Mouse (Mus musculus) embryonic fibroblast, embryonic 13.5 days (primary cell): ENCODE data around the gene Pglyrp3. TPM values are rescaled to one million over a fixed set of nuclear protein-coding genes. Genes with fewer than 3 reads are reported as not detected.
"Not testable (repeated sequence)": the region's sequence is repeated elsewhere in the genome, so short reads cannot be mapped to it uniquely, and the experiment has no call there.

Experiments
- H3K27ac ChIP-seq: 2 replicates; pipeline ENCODE4 v1.5.1; 2012; ENCODE audit warnings: low read length, control low read depth, inconsistent platforms; ENCODE audit not compliant: insufficient read depth
- H3K4me1 ChIP-seq: 2 replicates; pipeline ENCODE4 v1.6.1; 2011; ENCODE audit warnings: low read length; ENCODE audit not compliant: control insufficient read depth, insufficient read depth
- H3K4me3 ChIP-seq: 2 replicates; pipeline ENCODE4 v1.5.1; 2011; ENCODE audit warnings: mild to moderate bottlenecking, control low read depth, low read length; ENCODE audit not compliant: insufficient read depth
- CTCF ChIP-seq: IDR thresholded peaks from 2 replicates; pipeline ENCODE4 v1.5.1; 2011; ENCODE audit warnings: mild to moderate bottlenecking, control low read depth, low read length, moderate library complexity, borderline replicate concordance; ENCODE audit not compliant: insufficient read depth
- POLR2A ChIP-seq: IDR thresholded peaks from 2 replicates; pipeline ENCODE4 v1.6.1; 2011; ENCODE audit warnings: low read depth, mild to moderate bottlenecking, control low read depth, low read length, moderate library complexity
- polyA plus RNA-seq: library from polyadenylated mRNA; stranded (reverse); fragments of >200 nt; gene quantifications from 2 replicates; pipeline ENCODE4 v1.2.4, GENCODE M21; 2011; ENCODE audit warnings: low read depth; ENCODE audit not compliant: missing spikeins, insufficient read length

The Pglyrp3 gene
- polyA plus RNA-seq, result not detected in 2 replicates

GRCm38 (mm10) chr3:92014283-92014682 lies at the start of gene Pglyrp3:
Gene Pglyrp3 (plus strand): TSS chr3:92014583.
- Histone ChIP-seq H3K4me3 (no peak within 1 kb of the TSS), H3K4me1 (no peaks in the 10 kb centered on the region), H3K27ac (no peak within 1 kb of the TSS)
- TF ChIP-seq POLR2A, result no peak
- TF ChIP-seq CTCF, result no peak

- Histone ChIP-seq H3K27ac (no peak overlapping the region), H3K4me3 (no peak overlapping the region), H3K4me1 (no peaks in the 10 kb centered on the region)
- no peak for TF ChIP-seq CTCF
Measured at GRCm38 (mm10) chr3:92011001-92011400, 3.4 kb upstream of the Pglyrp3 start.

- not testable (repeated sequence) for H3K4me1 ChIP-seq, H3K4me3 ChIP-seq, H3K27ac ChIP-seq
Measured at GRCm38 (mm10) chr3:92024541-92024940, 10.2 kb downstream of the Pglyrp3 start.

DNA sequence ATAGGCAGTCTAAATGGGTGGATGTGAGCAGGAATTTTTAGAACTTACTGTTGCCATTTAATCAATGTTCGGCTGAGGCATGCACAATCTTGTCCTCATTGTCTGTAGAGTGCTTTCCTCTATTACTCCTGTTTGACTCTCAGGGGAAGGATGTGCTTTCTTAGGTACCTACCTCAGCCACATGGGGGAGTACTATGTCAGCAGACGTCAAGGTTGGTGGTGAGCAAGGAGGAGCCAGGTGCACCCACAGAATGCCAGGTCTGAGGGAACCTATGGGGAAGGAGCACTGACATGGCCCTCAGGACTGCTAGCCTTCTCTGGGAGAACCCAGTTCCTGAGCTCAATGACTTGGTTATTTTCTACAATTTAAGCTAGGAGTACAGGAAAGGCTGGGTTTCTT lies 18.8 kb downstream of the Pglyrp3 start:
- Histone ChIP-seq H3K4me3 (no peak overlapping the region), H3K4me1 (no peaks in the 10 kb centered on the region), H3K27ac (no peak overlapping the region)
- TF ChIP-seq CTCF (no peak), POLR2A (no peak)

DNA sequence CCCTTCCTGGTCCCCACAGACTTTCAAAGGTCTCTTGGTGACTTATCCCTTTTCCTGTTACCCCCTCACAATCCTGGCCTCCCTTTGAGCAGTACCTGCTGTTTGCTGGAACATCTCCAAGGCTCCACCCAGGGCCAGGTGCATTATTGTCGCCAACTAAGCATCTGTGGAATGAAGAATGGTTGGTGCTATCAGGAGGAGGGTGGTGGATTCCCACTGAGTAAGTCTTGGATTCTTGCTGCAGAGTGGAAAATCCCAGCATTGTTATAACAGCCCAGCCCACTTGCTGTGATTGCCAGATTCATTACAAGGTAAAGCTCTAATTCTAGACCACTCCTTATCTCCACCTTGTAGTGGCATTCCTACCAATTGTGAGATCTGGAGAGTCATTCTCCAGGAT lies 19.5 kb downstream of the Pglyrp3 start:
- TF ChIP-seq POLR2A (no peak), CTCF (no peak)
- H3K4me3 ChIP-seq, result no peak overlapping the region
- H3K27ac ChIP-seq, result no peak overlapping the region
- H3K4me1 ChIP-seq, result no peaks in the 10 kb centered on the region

DNA sequence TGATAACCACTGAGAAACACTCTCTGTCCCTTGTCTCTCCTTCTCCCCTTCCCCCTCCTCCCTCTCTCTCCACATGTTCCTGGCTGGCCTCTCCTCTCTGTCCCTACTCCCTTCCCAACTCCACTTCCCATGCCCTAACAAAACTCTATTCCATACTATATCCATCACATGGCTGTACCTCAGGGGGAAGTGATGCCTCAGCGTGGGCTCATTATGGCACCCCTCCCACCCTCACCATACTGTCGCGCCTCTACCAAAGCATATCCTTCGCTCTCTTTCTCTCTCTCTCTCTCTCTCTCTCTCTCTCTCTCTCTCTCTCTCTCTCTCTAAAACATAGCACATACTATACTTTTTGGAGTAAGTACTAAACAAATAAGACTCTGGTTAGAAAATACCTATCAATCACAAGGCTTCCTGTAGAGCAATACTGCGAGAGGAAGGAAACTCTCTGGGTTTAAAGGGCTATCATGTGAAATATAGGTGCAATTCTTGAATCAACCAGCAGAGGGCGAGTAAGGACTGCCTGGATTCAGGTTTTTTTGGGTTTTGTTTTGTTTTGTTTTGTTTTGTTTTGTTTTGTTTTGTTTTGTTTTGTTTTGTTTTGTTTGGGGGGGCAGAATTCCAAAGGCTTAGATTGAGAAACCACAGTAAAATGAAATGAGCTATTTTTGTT lies 36.1 kb downstream of the Pglyrp3 start:
- no peak overlapping the region for H3K27ac ChIP-seq
- TF ChIP-seq POLR2A, result no peak
- TF ChIP-seq CTCF, result no peak

DNA sequence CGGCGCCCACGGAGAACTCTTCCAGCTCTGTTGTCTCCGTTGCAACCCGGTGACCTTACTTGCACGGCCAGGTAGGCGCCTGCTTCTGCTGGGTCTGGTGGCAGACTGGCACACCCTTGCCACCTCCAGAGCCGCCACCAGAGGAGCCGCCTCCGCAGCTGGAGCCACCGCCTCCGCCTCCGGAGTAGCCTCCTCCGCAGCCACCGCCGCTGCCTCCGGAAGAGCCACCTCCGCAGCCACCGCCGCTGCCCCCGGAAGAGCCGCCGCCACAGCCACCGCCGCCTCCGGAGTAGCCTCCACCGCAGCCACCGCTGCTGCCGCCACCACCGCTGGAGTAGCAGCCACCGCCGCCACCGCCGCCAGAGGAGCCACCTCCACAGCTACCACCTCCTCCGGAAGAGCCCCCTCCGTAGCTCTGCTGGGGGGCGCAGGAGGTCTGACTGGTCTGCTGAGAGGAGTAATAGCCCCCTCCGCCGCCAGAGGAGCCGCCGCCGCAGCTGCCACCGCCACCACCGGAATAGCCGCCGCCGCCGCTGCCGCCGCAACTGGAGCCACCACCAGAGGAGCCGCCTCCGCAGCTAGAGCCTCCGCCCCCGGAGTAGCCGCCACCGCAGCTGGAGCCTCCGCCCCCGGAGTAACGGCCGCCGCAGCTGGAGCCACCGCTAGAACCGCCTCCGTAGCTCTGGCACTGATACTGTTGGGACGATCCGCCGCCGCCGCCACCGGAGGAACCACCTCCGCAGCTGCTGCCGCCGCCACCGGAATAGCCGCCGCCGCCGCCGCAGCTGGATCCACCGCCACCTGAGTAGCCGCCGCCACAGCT lies 66.3 kb downstream of the Pglyrp3 start:
- TF ChIP-seq POLR2A (no peak), CTCF (no peak)
- Histone ChIP-seq H3K4me1 (no peaks in the 10 kb centered on the region; the same call in 1 of the 2 replicates), H3K27ac (no peak overlapping the region), H3K4me3 (peak overlapping the region; percentile 54)

More for the DNA sequence above, 36.1 kb downstream of the Pglyrp3 start:
- Histone ChIP-seq H3K4me3 (no peak overlapping the region), H3K4me1 (no peaks in the 10 kb centered on the region)

Other genes starting within 250 kb of the Pglyrp3 start
- gene Lor, start 68.6 kb downstream of the Pglyrp3 start, polyA plus RNA-seq, result not detected in 2 replicates
- 0.42 TPM in 1 of 2 replicates, not detected in the other for gene Prr9, start 109.4 kb downstream of the Pglyrp3 start, polyA plus RNA-seq
- gene Lelp1, start 128.2 kb downstream of the Pglyrp3 start, polyA plus RNA-seq, result not detected in 2 replicates
- gene Sprr2a1, start 201.2 kb downstream of the Pglyrp3 start, polyA plus RNA-seq, result not detected in 2 replicates
- not detected in 2 replicates for gene Sprr2a2, start 201.3 kb downstream of the Pglyrp3 start, polyA plus RNA-seq